Mouse (Mus musculus) left cerebral cortex, adult 8-10 months (tissue): ENCODE data around the gene Adam19. TPM values are rescaled to one million over a fixed set of nuclear protein-coding genes. Genes with fewer than 3 reads are reported as not detected.

Experiments used
- DNase-seq, 2 experiments: peaks; one replicate each; pipeline ENCODE4 v3.0.0; 2022; ENCODE audit warnings: low spot score in 2 of 2
- total RNA-seq, 4 experiments: library from RNA; stranded (reverse); gene quantifications; 2 replicates each; pipeline ENCODE4 v1.2.4; 2022

Adam19 gene
- total RNA-seq, 4 experiments from 2014 or later: 10.6 to 13.0 (median 10.9) TPM

DNA sequence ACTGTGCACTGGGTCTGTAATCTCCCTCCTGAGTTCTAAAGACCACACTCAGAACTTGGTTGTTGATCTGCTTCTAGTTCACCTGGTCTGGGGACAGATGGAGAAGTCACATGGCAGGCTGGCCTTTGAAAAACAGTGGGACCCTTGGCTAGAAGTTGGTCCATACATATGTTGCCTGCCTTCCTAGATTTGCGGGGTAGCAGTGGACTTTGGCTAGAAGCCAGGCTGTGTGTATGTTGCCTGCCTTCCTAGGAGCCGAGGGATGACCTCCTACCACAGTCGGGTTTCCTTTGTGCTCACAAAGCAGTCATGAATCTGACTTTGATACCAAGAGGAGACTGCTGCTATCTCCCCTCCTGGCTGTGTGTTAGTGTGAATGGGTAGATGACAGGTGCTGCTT, 41.3 kb downstream of the Adam19 start:
- no peak for DNase-seq

DNA sequence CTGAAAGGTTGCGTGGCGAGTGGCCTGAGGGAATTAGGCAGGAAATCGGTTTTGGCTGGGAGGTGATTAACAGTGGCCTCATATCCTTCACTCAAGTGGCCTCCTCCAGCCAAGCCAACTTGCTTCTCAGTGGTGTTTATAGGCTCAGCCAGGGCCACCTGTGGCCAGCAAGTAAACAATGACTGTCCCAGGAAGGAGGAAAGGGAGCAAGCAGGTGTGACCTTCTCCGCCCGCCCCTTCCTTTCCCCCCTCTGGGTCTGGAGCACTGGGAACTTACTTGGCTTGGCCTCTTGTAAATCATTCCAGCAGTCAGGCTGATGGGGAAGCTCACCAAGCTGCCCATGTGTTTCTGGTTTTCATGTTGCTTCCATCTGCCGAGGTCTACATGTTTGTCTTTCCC, 46.3 kb downstream of the Adam19 start:
- DNase-seq: no peak

DNA sequence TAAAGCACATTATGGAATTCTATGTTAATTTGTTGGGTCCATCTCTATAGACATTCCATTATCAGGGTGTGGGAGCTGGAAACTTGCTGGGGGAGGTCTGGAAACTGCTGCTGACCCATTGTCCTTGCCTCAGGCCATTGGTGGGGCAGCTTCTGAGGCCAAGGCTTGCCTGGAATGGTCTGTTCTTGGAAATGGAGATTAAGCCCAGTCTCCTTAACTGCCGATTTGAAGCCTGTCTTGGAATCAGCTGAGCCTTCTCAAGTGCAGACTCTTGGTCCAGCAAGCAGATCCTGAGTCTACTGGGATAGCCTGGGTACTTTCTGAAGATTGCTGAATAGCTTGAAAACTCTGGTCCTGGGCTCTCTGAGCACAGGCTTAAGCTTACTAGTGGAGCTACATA, 51.3 kb downstream of the Adam19 start:
- DNase-seq: no peak

DNA sequence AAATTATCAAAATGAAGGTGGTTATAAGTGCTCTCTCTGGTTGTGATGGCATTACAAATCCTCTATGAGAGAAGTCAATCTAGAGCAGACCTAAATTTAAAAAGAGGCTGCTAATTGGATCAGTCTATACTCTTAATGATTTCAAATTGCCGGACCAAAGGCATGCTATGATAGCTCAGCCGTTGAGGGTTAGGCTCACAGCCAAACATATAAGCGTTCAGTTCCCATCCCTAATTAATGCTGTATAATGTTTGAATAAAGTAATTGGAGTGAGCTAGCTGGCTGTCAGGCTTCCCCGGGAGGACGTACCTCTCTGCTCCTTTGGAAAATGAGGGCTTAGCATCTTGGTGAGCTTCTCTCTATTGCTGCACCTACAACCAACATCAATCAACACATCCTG, 53.4 kb downstream of the Adam19 start:
- DNase-seq: no peak

DNA sequence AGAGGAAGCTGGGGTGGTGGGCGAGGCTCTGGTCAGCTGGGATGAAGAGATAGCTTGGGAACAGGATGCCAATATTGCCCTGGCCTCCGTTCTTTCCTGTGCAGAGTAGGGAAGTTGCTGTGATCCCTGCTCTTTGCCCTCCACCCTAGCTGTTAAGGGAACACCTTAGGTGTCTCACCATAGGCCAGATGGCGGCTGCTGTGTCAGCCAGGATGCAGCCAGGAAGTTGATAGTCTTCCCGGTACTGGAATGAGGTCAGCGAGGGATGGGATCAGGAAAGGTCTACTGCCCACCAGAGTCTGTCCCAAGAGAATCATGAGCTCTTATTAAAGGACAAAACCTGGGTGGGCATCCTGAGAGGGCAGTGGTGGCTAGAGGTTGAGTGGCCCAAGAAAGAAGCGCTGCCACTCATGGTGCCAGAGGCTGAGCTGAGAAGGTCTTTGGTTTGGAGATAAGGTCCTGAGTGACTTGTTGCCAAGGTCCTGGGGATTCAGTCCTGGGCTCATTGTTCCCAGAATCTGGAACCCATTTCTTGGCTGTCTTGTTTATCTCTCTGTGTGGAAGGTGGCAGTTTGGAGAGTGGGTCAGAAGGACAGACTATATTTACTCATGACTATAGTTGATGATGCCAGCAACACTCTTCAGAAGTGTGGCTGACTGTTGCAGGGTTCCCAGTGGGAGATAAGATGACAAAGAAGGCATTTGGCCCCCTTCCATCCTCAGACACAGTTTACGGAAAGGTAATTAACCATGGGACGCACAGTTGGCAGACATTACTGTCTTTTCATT, 54.6 kb downstream of the Adam19 start:
- no peak for DNase-seq

DNA sequence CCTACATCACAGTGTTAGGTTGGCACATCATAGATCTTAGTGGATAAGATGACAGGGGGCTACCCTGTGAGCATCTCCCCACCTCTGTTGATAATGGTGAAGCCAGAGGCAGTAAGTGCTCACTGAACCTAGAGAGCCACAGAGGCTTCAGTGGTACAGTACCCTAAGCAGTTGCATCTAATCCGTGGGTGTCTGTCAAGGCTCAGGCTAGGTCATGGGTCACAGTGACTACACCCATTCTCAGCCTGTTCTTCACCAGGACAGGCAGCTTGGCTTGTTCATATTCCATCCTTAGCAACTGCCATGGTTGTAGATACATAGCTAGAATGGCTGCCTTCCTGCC, 55.1 kb downstream of the Adam19 start:
- no peak for DNase-seq

DNA sequence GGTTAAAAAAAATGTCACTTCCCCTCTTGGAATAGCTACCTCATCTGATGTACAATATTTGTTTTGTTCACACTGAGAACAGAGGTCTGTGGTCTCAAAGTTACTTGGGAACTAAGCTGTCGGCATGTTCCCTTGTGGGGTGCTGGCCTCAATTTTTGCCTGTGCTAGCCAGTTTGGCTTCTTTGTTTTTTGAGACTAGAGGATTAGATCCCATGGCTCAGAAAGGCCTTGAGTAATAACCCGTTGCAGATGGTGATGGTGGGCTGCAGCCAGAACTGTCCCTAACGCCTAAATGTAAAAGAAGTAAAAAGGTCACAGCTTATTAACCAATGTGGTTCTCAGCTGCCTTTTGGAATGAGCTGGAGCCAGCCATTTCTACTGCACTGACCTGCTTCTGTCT, 57.4 kb downstream of the Adam19 start:
- DNase-seq: no peak

DNA sequence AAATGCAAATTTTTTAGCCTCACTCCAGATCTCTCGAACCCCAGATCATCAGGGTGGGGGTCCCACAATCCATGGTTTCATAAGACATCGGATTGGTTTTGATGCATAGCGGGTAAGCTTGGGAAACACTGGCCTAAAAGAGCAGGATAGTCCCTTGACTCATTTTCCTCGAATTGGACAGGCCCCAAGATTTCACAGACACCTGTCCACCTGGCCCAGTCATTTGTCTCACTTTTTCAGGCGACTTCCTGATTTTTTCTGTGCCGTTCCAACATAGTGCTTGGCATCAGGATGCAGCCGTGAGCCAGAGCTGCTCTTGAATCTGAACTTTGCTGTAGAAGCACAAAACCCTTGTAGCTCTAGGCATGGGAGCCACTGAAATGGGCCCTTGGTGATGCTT, 58.4 kb downstream of the Adam19 start:
- DNase-seq: no peak

DNA sequence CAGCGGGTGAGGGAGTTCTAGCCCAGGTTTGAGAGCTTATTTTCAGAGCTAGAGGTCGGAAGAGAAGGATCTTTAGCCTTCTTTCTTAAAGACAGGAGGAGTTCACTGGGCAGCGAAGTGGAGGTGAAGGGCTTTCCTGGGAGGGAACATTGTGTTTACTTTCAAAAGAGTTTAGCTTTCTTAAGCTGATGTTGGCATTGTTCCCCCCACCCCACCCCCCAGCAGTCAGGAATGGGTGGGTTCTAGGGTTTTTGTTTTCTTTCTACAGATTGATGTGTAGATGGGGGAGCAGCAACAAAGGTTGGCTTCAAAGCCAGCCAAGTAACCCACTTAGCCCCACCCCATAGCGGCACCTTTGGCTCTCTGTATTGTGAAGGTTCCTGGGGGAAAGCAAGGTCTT, 59.2 kb downstream of the Adam19 start:
- no peak for DNase-seq

DNA sequence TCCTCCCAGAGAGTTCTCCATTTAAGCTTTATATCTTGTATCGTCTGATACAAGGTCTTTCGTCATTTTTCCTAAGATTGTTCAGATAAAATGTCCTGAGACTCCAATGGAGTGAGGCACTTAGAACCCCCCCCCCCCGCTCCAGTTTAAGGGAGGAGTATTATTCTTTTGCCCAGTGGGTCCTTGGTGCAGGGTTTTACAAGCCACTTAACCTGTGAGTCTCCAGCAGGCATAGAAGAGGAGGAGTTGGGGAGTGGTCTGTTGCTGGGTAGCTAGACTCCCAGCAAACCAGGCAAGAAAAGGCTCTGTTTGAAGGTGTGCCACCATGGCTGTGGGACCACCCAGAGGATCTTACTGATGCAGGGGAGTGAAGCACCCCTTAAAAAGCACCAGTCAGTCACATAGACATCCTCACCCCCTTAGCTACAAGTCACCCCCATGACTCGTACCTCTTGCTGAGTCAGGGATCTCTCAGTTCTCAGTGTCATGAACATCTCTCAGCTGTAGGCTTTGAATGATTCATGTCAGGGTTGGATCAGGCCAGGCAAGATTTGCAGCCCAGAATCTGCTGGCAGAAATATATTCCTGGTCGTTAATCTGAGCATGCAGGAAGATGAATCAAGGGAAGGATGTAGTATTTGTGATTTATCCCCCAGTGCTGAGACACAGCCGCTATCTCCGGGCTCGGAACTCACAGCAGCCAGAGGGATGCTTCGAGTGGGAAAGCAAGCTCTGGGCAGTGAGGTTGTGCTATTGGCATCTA, 59.8 kb downstream of the Adam19 start:
- DNase-seq: no peak

DNA sequence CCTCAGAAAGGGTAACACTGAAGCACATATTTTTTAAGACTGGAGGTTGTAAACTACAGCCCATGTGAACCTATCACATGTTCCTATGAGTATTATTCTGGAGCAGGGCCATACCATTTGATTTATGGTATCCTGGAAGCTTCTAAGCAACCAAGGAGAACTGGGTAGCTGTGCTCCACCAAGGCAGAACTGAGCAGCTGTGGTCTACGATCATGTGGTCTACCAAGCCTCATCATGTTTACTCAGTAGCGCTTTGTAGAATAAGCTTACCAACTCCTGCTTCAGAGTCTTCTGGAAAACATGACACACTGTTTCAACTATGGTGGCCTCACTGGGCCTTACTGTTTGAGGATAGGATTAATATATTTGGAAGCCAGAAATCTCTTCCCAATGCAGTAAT, 60.7 kb downstream of the Adam19 start:
- no peak for DNase-seq

DNA sequence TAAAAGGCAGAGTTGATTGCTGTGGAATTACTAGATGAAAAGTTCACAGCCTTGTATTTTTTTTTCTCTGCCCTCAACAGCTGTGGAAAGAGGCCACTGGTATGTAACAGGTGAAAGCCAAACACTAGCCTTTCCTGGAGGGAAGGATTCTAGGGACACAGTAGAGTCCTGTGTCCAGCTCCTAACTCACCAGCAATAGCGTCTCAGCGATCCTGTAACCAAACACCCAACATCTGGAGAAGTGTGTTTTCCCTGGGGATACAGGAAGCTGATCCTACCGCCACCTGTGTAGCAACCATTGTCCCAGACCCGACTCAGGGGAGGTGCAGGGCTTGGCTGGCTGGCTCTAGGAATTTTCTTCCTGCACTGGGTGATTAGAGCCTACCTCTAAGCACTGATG, 63.8 kb downstream of the Adam19 start:
- DNase-seq: no peak

DNA sequence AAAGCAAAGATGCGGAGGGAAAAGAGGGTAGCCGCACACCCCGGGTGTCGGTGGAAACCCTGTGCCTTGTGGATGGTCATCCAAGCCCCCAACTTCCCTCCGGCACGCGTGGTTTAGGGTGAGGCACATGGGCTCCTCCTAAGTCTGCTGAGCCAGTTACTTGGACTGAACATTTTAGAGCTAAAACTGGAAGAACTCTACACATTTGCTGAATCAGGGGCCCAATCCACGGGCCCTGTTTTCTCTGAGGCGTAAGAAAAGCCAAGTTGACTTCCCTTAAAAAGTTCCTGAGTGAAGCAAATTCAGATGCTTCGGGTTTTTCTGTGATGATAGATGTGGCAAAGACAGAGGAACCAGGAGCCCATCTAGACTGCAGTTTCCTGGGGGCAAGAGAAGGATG, 64.3 kb downstream of the Adam19 start:
- no peak for DNase-seq

DNA sequence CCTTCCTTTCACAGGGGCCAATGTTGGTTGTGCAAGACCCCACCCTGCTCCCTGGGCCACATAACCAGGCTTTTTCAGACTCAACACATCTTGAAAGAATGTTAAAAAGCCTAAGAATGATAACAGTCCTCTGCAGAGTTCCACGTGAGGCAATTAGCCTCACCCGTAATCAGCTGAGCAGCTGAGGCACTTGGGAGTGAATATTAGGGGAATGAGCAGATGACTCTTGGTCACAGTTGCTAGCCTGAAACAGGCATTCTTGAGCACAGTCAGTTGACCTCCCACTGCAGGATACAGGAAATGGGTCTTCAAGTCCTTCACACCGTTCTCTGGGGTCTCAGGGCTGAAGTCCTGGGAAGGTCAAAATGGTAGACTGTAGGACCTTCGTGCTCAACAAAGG, 65.9 kb downstream of the Adam19 start:
- DNase-seq: no peak

DNA sequence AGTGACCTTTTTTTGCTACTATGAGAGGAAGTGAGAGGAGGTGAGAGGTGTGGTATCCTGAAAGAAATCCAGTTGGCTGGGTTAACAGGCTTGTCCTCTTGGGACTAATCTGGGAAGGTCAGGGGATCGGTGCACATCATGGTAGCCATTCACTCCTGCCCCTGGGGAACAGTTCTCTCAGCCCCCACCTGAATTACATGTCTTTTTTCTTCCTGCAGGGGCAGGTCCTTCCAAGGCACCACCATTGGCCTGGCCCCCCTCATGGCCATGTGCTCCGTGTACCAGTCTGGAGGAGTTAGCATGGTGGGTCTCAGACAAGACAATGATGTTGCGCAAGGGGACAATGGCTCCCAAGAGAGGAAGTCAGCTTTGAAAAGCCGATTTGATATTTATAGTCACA, 67.1 kb downstream of the Adam19 start:
- no peak for DNase-seq

DNA sequence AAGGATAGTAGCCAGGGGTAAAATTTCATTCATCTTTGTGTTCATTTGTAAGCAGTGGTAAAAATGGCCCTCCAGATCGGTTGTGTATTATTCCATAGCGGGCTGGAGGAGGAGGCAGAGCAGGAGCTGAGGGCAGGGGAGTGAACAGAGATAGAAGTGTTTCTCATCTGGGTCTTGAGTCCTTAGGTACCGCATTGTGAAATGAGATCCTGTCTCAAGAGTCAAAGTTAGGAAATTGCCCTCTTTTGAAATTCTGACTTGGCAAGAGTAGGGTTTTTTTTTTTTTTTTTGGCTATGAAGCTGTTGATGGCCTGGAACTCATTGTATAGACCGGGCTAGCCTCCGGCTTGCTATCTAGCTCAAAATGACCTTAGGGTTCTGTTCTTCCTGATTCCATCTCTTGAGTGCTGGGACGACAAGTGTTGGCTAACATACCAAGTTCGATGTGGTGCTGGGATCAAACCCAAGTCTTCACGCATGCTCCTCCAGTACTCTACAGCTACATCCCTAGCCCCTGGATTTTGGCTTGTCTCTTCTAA, 67.6 kb downstream of the Adam19 start:
- no peak for DNase-seq

DNA sequence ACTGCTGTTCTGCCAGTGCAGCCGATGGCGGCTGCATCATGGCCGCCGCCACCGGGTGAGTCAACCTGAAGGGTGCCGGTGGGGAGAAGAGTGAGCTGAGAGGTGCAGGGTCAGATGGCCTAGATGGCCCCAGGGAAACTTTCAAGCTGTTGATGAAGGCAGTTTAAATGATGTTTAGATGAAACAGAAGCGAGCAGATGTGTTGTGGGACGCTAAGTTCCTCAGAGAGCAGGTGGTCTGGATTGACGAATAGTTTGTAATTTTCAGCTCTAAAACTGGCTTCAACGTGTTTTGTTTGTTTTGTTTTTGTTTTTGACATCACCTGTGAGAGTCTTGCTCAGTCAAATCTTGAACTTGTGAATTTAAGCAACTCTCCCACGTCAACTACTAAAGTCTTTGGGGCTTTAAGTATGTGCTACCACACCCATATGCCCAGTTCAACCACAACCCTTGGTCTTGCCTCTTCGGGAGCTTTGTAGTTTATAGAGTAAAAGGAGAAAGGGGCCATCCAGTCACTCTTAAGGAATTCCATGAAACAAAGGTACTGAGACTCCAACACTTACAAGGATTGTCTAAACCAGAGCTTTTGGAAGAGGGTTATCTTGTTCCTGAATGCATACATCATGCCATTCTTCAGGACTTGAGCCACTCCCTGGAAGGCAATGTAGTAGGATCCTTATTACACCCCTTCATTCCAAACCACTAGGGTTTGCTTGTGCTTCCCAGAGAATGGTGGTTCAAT, 69.5 kb downstream of the Adam19 start:
- DNase-seq: no peak

DNA sequence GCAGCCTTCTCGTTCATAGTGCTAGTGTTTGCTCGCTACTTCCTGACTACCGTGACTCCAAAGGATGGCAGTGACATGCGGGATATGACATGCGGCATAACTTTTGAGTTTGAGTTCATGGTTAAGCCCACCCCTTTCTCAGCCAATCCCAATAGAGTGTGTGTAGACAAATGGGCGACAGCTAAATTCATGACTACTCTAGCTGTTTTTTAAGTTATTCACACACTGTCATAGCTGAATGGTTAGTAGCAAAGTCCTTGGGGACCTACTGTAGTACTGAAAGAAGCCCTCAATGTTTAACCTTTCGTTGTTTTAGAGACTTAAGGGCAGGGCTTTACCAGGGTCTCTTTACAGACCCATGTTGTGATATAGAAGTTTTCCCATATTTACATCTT, 70.0 kb downstream of the Adam19 start:
- no peak for DNase-seq

DNA sequence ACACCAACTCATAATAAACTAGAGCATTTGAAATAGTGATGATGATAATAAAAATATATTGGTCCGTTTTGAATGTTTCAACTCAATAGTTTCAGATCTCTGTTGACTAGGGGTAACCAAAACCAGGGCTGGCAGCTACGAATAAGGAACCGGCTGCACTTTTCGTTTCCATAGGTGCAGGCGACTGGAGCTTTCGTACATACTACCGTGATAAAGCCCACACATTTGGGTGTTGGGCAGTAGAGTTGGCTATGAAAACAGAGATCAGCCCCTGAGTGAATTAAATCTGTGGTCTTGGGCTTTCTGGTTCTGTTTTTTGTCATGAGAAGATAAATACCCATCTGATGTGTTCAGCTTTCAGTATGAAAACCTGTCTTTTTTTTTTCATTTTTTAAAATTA, 70.5 kb downstream of the Adam19 start:
- no peak for DNase-seq

DNA sequence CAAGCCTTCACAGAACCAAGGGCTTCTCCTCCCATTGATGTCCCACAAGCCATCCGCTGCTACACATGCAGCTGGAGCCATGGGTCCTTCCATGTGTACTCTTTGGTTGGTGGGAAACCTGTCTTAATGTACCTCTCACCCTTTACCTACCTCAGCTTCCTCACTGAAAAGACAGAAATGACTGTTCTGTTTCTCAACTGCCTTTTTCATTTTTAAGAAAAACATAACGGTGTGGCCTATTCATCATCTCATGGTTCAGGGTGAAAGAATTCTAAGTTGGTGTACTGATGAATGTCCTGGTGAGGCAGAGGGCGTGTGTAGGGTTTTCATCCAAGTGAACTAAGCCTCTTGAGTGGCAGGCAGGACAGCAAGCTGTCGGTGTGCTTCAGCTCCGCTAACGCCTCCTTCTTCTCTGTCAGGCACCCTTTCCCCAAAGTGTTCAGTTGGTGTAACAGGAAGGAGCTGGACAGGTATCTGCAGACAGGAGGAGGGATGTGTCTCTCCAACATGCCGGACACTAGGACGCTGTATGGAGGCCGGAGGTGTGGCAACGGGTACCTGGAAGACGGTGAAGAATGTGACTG, 71.1 kb downstream of the Adam19 start:
- no peak for DNase-seq

DNA sequence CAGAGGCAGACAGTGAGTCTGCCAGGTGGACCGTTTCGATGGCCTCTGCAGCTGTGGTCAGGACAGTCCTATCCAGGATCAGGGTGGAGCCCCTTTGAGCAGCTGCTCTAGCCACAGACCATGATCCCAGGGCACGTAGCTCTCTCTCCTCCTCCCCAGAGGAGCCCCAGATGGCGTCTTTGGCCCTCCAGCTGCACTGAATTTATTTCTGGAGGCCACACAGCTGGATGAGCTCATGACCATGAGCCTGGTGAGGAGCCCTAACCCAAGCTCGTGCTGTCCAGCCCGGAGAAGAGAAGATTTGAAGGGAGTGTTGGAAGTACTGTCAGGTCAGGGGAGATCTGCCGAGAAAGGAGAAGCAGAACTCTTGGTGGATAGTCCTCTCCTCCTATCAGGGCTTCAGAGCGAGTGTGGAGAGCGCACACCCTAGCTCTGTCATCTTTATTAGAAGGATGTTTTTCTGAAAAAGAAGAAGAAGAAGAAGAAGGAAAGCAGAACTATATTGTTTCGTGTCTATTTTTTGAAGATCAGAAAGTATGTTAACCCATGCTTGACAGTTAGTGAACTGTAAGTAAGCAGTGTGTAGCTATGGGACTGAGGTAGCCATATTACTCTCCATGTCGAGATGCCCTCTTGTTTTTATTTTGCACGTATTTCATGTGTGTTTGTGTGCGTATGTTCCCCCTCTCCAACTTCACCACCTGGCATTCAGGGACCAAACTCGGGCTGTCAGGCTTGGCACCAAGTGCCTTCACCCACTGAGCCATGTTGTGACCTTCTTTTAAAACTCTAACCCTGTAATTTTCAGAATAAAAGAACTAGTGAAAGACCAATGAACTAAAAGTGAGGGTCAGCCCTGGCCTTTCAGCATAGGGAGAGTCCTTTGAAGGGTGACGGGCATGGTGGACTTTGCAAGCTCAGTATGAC, 72.1 kb downstream of the Adam19 start:
- no peak for DNase-seq
